Mouse (Mus musculus) liver, embryonic 14.5 days (tissue): Measurements from ENCODE around the gene Kmt2b.

Experiments
- CTCF ChIP-seq: IDR thresholded peaks from 2 replicates; pipeline ENCODE4 v1.5.1; 2016; ENCODE audit warnings: antibody characterized with exemption, low read depth, control low read depth
- EP300 ChIP-seq: IDR thresholded peaks from 2 replicates; pipeline ENCODE4 v1.6.1; 2016; ENCODE audit warnings: antibody characterized with exemption, low read depth

DNA sequence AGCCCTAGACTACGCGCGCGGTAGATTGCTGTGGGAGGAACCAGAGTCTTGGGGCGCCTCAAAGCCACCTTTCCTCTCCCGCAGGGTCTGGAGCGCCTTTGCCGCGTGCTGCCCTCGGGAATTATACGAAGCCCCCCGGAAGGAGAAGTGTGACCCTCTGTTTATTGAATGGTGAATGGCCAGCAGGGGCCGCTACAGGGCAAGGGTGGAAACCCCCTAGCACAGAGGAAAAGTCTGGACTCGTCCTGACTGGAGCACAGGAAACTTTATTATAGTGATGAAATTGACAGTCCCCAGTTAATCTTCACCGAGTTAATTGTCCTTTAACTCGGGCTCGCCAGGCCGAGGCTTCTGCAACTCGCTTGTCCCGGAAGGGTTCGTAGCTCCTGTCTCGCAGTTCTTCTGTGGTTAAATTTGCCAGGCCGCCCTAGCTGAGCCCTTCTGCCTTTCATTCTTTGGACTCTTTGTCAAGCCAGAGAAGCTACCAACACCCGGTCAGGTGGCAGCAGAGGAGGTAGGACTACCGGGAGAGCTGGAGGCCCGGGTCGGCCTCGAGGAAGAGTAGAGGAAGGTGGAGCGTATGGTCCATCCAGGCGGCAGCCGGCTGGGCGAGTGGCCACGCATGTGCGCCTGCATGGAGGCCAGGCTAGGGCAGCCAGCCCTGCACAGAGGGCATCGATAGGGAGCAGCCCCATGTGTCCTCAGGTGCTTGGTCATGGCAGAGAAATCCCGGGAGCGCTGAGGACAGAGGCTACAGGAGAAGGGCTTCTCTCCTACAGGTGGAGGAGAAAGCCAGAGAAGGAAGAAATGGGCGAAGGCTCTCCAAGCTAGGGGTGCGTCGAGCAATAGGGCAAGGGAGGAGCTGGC lies 1.1 kb upstream of the Kmt2b start:
- TF ChIP-seq CTCF (peak; percentile 93), EP300 (no peak)
